Mouse (Mus musculus): ENCODE data around the gene Pla2g4d.

DNA sequence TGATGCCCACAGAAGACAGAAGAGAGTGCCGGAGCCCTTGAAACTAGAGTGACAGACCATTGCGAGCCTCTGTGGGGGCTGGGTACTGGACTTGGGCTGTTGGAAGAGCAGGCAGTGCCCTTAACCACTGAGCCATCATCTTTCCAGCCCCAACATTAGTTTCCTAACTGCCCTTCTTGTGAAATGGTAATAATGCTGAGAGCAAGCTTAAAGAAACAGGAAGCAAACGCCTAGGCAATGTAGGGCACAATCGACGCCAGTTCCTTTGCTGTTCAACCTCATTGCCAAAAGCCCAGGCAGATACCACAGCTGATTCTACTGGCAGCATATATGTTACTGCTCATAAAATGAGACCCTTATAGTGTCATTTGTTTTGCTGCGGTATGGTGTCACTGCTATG, 36.4 kb downstream of the Pla2g4d start:
- TF ChIP-seq POLR2A (IDR thresholded peaks at IDR 0.05; ENCODE audit: insufficient read length, low read depth) (no peak), MAX (IDR thresholded peaks at IDR 0.05; ENCODE audit: low read depth) (no peak), USF1 (IDR thresholded peaks at IDR 0.05; ENCODE audit: low read depth) (no peak), TCF3 (IDR thresholded peaks at IDR 0.05; ENCODE audit: insufficient read length, low read depth) (no peak), POLR2AphosphoS2 (IDR thresholded peaks at IDR 0.05; ENCODE audit: insufficient read length, low read depth) (no peak), E2F4 (IDR thresholded peaks at IDR 0.05; ENCODE audit: insufficient read depth) (no peak), TCF12 (IDR thresholded peaks at IDR 0.05; ENCODE audit: insufficient read depth, poor library complexity, severe bottlenecking) (no peak), CEBPB (IDR thresholded peaks at IDR 0.05; ENCODE audit: insufficient read depth, poor library complexity, severe bottlenecking) (no peak), REST (IDR thresholded peaks at IDR 0.05; ENCODE audit: insufficient read depth, insufficient read length) (no peak), SRF (IDR thresholded peaks at IDR 0.05; ENCODE audit: control insufficient read depth, insufficient read length, low read depth) (no peak), MYOG (IDR thresholded peaks at IDR 0.05; ENCODE audit: control insufficient read depth in 1 of 3, insufficient read depth in 1 of 3, insufficient read length in 2 of 3, low read depth in 2 of 3) (no peak)

Data from myocyte (in vitro differentiated cells).